Comparison of ENCODE assay signal across 25 mouse cellular contexts in the genomic region with DNA sequence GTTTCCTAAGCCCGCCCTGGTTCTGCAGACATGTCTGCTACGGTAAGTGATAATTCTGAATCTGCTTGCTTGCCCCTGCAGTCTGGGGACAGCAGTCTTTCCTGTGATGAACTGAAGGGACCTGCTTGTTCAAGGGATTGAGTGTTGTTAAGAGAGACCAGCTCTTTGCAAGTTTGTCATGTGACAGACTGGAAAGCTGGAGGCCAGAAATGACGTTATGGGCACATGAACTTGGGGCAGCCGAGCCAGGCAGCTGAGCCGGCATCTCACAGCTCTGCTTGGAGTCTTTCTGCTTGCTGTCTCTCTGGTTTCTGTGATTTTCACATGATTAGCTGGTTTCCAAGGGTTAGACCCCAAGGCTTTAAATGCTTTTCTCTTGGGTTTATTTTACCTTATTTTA.
"Had no signal": no experiment of that assay in that cellular context is flagged by ENCODE, and none has a peak within 500 bp of the region (broad histone marks: within the 10 kb centered on the region; RNA-seq: fewer than 3 reads in every experiment).

No protein-coding gene starts in this region.

- H3K9ac ChIP-seq: heart, embryonic 13.5 days; heart, embryonic 15.5 days; hindbrain, embryonic 13.5 days; hindbrain, embryonic 15.5 days; intestine, embryonic 15.5 days; limb, embryonic 13.5 days; limb, embryonic 15.5 days; liver, embryonic 12.5 days had no signal

- H3K27ac ChIP-seq: gastrocnemius, adult 2 months; heart, embryonic 10.5 days; heart, embryonic 13.5 days; heart, embryonic 15.5 days; hindbrain, embryonic 13.5 days; hindbrain, embryonic 15.5 days; hindbrain, postnatal 0 days; intestine, embryonic 15.5 days; layer of hippocampus, adult 2 months; limb, embryonic 13.5 days; limb, embryonic 15.5 days; liver, embryonic 12.5 days had no signal

- H3K4me3 ChIP-seq: gastrocnemius, adult 2 months; heart, embryonic 10.5 days; heart, embryonic 13.5 days; heart, embryonic 15.5 days; hindbrain, embryonic 13.5 days; hindbrain, embryonic 15.5 days; intestine, embryonic 15.5 days; layer of hippocampus, adult 2 months; limb, embryonic 13.5 days; limb, embryonic 15.5 days; liver, embryonic 12.5 days had no signal

- ATAC-seq: hindbrain, postnatal 0 days; intestine, embryonic 15.5 days; intestine, postnatal 0 days; liver, embryonic 12.5 days had no signal

- H3K9me3 ChIP-seq: heart, embryonic 10.5 days; heart, embryonic 13.5 days; heart, embryonic 15.5 days; hindbrain, embryonic 13.5 days; hindbrain, embryonic 15.5 days; intestine, embryonic 15.5 days; limb, embryonic 13.5 days; limb, embryonic 15.5 days; liver, embryonic 12.5 days had no signal

- H3K27me3 ChIP-seq: heart, embryonic 13.5 days; heart, embryonic 15.5 days; hindbrain, embryonic 13.5 days; hindbrain, embryonic 15.5 days; intestine, embryonic 15.5 days; limb, embryonic 13.5 days; limb, embryonic 15.5 days; liver, embryonic 12.5 days had no signal

- H3K4me2 ChIP-seq: heart, embryonic 13.5 days; heart, embryonic 15.5 days; hindbrain, embryonic 13.5 days; hindbrain, embryonic 15.5 days; intestine, embryonic 15.5 days; limb, embryonic 13.5 days; limb, embryonic 15.5 days; liver, embryonic 12.5 days had no signal

- H3K36me3 ChIP-seq: heart, embryonic 10.5 days; heart, embryonic 13.5 days; heart, embryonic 15.5 days; hindbrain, embryonic 13.5 days; hindbrain, embryonic 15.5 days; intestine, embryonic 15.5 days; limb, embryonic 13.5 days; limb, embryonic 15.5 days; liver, embryonic 12.5 days had no signal

- H3K4me1 ChIP-seq: heart, embryonic 10.5 days; heart, embryonic 13.5 days; heart, embryonic 15.5 days; hindbrain, embryonic 13.5 days; hindbrain, embryonic 15.5 days; intestine, embryonic 15.5 days; limb, embryonic 13.5 days; liver, embryonic 12.5 days had no signal

- DNase-seq: gastrocnemius, adult 2 months; gastrocnemius, postnatal 10 days; gastrocnemius, postnatal 25 days; heart, adult 18-20 months; heart, postnatal 14 days; heart, postnatal 36 days; kidney, adult 18-20 months; kidney, adult 8-10 months; kidney, postnatal 10 days; kidney, postnatal 25 days; kidney, postnatal 4 days; layer of hippocampus, postnatal 36 days; left cerebral cortex, postnatal 4 days had no signal
